Mouse (Mus musculus): ENCODE results near the gene B130006D01Rik. TPM values are rescaled to one million over a fixed set of nuclear protein-coding genes. Genes with fewer than 3 reads are reported as not detected.
"Not testable (repeated sequence)": the region's sequence is repeated elsewhere in the genome, so short reads cannot be mapped to it uniquely, and the experiment has no call there.

B130006D01Rik gene
- total RNA-seq, 2 experiments from 2014 or later: 1.2 TPM

DNA sequence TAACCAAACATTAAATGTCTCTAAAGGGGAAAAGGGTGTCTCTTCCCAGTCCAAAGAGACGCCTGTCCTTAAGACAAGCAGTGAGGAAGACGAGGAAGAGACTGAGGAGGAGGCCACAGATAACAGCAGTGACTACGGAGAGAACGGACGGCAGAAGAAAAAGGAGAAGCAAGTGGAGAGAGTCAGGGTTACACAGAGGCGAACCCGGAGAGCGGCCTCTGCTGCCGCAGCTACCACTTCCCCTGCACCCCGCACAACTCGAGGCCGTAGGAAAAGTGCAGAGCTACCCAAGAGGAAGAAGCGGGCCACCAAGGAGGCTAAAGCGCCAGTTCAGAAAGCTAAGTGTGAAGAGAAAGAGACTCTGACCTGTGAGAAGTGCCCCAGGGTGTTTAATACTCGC lies 26.2 kb downstream of the B130006D01Rik start:
- no peak for TF ChIP-seq CTCF (IDR thresholded peaks at IDR 0.05)
- intact Hi-C loops (cut with DNase I): loop anchor here (5.0 kb wide), 1 partner anchor 37 kb away; the partner anchor contains the start of gene Zfp652
- H3K27ac ChIP-seq: no peak overlapping the region
- DNase-seq (ENCODE audit: extremely low spot score in 1 of 2, low spot score in 2 of 2): no peak
- no peak overlapping the region for H3K4me3 ChIP-seq

GRCm38 (mm10) chr11:95750995-95751394 lies 27.6 kb downstream of the B130006D01Rik start:
- peak; percentile 65 to 77 for DNase-seq (ENCODE audit: extremely low spot score in 1 of 2, low spot score in 2 of 2)
- Histone ChIP-seq H3K27ac (no peak overlapping the region), H3K4me3 (no peak overlapping the region)
- intact Hi-C loops (cut with DNase I): loop anchor here (1.0 kb wide), 1 partner anchor 65 kb away; no protein-coding TSS in a partner anchor
- peak; percentile 91 for TF ChIP-seq CTCF (IDR thresholded peaks at IDR 0.05)

GRCm38 (mm10) chr11:95755137-95755536 lies 31.8 kb downstream of the B130006D01Rik start:
- DNase-seq (ENCODE audit: extremely low spot score in 1 of 2, low spot score in 2 of 2); H3K4me3 ChIP-seq; intact Hi-C loops (cut with DNase I); H3K27ac ChIP-seq: not testable (repeated sequence)

DNA sequence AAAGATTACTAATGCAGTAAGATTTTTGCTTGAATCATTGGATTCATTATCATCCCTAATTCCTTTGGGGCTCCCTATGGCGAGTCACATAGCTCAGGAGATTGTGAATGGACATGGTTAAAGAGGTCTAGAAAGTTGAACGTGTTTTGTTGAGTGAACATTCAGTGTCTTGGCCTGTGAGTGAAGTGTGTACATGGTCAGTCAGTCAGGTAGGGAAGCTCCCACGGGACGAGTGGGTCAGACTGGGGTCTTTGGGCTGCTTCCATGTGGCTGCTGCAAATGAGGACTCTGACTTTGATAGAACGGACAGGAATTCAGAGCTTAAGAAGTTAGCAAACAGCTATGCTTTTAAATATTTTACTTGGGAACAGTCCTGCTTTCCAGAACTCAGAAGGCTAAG lies 37.1 kb downstream of the B130006D01Rik start:
- no peak for DNase-seq (ENCODE audit: extremely low spot score in 1 of 2, low spot score in 2 of 2)
- Histone ChIP-seq H3K4me3 (no peak overlapping the region), H3K27ac (no peak overlapping the region)
- no peak for TF ChIP-seq CTCF (IDR thresholded peaks at IDR 0.05)
- intact Hi-C loops (cut with DNase I): no loop called here

- intact Hi-C loops (cut with DNase I): no loop called here
- no peak for TF ChIP-seq CTCF (IDR thresholded peaks at IDR 0.05)
- DNase-seq (ENCODE audit: extremely low spot score in 1 of 2, low spot score in 2 of 2): no peak
- Histone ChIP-seq H3K27ac (no peak overlapping the region), H3K4me3 (no peak overlapping the region)
Measured at GRCm38 (mm10) chr11:95762996-95763395, 39.6 kb downstream of the B130006D01Rik start.

DNA sequence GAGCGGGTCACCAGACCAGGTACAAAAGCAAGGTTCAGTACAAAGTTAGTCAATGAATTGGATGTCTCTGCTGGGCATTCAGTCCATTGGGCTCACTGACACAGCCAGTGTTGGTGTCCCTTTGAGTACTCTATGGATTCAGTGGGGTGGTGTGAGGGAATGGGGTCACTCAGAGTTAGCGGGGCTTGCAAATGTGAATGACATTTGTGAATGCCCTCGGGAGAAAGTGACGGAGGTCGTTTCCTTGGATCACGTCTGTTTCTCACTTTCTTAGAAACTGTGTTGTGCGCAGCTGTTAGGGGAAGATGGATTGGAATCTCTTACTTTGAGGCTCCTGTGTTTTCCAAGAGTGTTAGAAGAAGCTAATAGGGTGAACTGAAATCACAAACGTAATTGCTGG lies 41.4 kb downstream of the B130006D01Rik start:
- no peak for TF ChIP-seq CTCF (IDR thresholded peaks at IDR 0.05)
- intact Hi-C loops (cut with DNase I): no loop called here
- no peak for DNase-seq (ENCODE audit: extremely low spot score in 1 of 2, low spot score in 2 of 2)
- H3K4me3 ChIP-seq: no peak overlapping the region
- H3K27ac ChIP-seq: no peak overlapping the region

- Histone ChIP-seq H3K4me3 (no peak overlapping the region), H3K27ac (no peak overlapping the region)
- intact Hi-C loops (cut with DNase I): no loop called here
- no peak for TF ChIP-seq CTCF (IDR thresholded peaks at IDR 0.05)
- DNase-seq (ENCODE audit: extremely low spot score in 1 of 2, low spot score in 2 of 2): no peak
Measured at GRCm38 (mm10) chr11:95765334-95765733, 41.9 kb downstream of the B130006D01Rik start.

GRCm38 (mm10) chr11:95768244-95768643 lies 44.9 kb downstream of the B130006D01Rik start:
- no peak overlapping the region for H3K4me3 ChIP-seq
- intact Hi-C loops (cut with DNase I): no loop called here
- H3K27ac ChIP-seq: no peak overlapping the region
- no peak for DNase-seq (ENCODE audit: extremely low spot score in 1 of 2, low spot score in 2 of 2)
- TF ChIP-seq CTCF (IDR thresholded peaks at IDR 0.05): no peak

DNA sequence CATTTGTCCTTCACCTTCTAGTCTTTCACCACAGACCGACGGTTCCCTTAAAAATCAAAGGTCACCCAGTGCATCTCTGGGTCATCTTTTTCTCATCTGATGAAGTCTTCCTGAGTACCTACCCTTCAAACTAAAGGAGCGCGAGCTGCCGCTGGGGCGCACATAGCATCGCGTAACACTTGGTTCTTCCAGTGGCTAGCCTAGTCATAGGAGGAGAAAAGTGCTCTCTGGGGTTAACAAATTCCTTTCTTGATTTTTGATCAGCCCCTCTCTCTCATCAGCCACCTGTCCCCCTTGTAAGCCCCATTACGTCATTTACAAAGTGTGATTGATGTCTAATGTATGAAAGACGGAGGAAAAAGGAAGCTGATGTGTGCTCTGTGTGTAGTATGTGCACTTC lies 45.8 kb downstream of the B130006D01Rik start:
- no peak for TF ChIP-seq CTCF (IDR thresholded peaks at IDR 0.05)
- no peak for DNase-seq (ENCODE audit: extremely low spot score in 1 of 2, low spot score in 2 of 2)
- intact Hi-C loops (cut with DNase I): no loop called here
- Histone ChIP-seq H3K27ac (no peak overlapping the region), H3K4me3 (no peak overlapping the region)

DNA sequence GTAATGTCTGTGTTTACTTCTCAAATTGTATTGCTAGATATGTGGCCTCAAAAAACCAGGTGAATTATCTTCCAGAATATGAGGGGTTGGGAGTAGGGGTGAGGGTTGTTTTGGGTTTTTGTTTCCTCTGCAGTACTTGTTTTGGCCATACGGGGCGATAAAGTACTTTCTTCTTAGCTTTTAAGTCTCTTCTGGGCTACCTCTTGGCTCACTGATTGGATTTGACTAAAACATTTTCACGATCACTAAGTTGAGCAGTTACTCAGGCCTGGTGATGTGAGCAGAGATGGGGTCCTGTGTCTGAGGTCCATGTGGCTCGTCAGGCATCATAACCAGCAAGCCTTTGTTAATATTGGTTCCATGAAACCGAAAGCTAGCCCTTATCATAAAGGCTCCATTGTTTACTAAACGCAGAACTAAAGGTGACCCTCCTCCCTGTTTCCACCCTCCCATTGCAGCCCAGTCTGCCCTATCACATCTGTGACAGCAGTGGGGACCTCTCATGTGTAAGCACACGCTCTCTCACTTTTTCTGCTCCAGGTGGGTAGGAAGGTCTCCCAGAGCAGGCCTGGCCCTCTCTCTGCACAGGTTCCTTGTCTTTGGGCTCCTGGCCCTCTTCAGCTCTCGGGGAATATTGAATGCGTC lies 47.5 kb downstream of the B130006D01Rik start:
- peak; percentile 57 for TF ChIP-seq CTCF (IDR thresholded peaks at IDR 0.05)
- H3K4me3 ChIP-seq: no peak overlapping the region
- no peak overlapping the region for H3K27ac ChIP-seq
- intact Hi-C loops (cut with DNase I): loop anchor here (5.0 kb wide), 1 partner anchor 86 kb away; no protein-coding TSS in a partner anchor
- DNase-seq (ENCODE audit: extremely low spot score in 1 of 2, low spot score in 2 of 2): no peak

- no peak overlapping the region for H3K4me3 ChIP-seq
- H3K27ac ChIP-seq: no peak overlapping the region
- no peak for DNase-seq (ENCODE audit: extremely low spot score in 1 of 2, low spot score in 2 of 2)
- intact Hi-C loops (cut with DNase I): loop anchor here (5.0 kb wide), 1 partner anchor 86 kb away; no protein-coding TSS in a partner anchor
- no peak for TF ChIP-seq CTCF (IDR thresholded peaks at IDR 0.05)
Measured at GRCm38 (mm10) chr11:95771665-95772064, 48.3 kb downstream of the B130006D01Rik start.

DNA sequence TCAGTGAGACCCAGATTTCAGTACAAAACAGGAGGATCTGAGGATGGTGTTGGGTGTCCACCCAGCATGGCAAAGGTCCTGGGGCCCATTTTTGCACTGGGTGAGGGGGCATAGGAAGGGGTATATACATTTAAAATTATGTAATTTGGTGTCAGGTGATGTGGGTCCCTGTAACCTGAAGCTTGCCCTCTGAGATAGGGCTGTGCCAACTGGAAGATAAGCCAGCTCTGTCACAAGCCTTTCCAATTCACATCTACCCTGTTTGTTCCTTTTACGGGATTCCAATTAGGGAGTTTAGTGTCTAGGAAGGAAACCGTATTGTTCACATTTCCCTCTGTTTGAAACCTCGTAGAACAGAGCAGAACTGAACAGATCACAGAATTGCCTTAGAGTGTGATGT lies 49.9 kb downstream of the B130006D01Rik start:
- no peak for DNase-seq (ENCODE audit: extremely low spot score in 1 of 2, low spot score in 2 of 2)
- no peak for TF ChIP-seq CTCF (IDR thresholded peaks at IDR 0.05)
- intact Hi-C loops (cut with DNase I): loop anchor here (5.0 kb wide), 1 partner anchor 84 kb away; no protein-coding TSS in a partner anchor
- Histone ChIP-seq H3K4me3 (no peak overlapping the region), H3K27ac (no peak overlapping the region)

Other genes starting within 250 kb of the B130006D01Rik start
- gene Nxph3, start 209.0 kb upstream of the B130006D01Rik start, total RNA-seq (2021): 10 to 100 TPM; 19.8 to 26.5 TPM
- gene Ngfr, start 135.9 kb upstream of the B130006D01Rik start, total RNA-seq (2021): 1 to 10 TPM in 1 of 2 experiments, under 1 TPM in 1; 0.93 to 1.3 TPM
- 10 to 100 TPM; 70.0 to 74.0 TPM for gene Phb, start 56.6 kb upstream of the B130006D01Rik start, total RNA-seq (2021)
- gene Zfp652, start 10.9 kb upstream of the B130006D01Rik start, total RNA-seq (2021): 10 to 100 TPM; 42.3 to 43.5 TPM
- gene Phospho1, start 100.9 kb downstream of the B130006D01Rik start, total RNA-seq (2021): 10 to 100 TPM; 75.1 to 80.4 TPM
- gene Gngt2, start 113.6 kb downstream of the B130006D01Rik start, total RNA-seq (2021): 1 to 10 TPM; 2.3 to 3.3 TPM
- 1 to 10 TPM; 7.6 to 9.4 TPM for gene Abi3, start 118.9 kb downstream of the B130006D01Rik start, total RNA-seq (2021)
- not detected for gene B4galnt2, start 191.3 kb downstream of the B130006D01Rik start, total RNA-seq (2021)